Mouse (Mus musculus) olfactory bulb, adult 2 months (tissue): Measurements from ENCODE around the gene Adora2a.

Experiments
- CTCF ChIP-seq: fragments of 200-500 bp; IDR thresholded peaks from 2 replicates; pipeline ENCODE4 v1.5.1; 2012; ENCODE audit warnings: low read depth, mild to moderate bottlenecking, low read length, moderate library complexity; ENCODE audit not compliant: insufficient read depth
- POLR2A ChIP-seq: fragments of 200-500 bp; IDR thresholded peaks from 2 replicates; pipeline ENCODE4 v1.6.1; 2012; ENCODE audit warnings: mild to moderate bottlenecking, low read depth, low read length, moderate library complexity; ENCODE audit not compliant: insufficient read depth

DNA sequence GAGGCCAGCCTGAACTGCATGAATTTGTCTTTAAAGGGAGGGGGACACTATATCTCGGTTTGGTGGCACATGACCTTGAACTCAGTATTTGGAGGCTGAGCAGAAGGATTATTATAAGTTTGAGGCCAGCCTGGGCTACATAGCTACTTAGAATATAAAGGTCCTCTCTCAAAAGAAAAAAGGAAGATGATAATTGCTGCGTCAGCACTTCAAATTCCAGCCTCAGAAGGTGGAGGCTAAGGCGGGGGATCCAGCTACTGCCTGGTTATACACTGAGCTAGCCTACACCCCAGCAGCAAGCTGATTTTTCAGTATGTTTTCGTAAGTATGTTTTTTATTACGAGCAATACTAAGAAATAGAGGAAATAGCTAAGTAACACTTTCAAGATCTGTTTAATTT lies 26.0 kb upstream of the Adora2a start:
- TF ChIP-seq POLR2A (no peak), CTCF (no peak)
